Mouse (Mus musculus): ENCODE results near the gene Gm10681.
"Not testable (repeated sequence)": the region's sequence is repeated elsewhere in the genome, so short reads cannot be mapped to it uniquely, and the experiment has no call there.

The Gm10681 gene

DNA sequence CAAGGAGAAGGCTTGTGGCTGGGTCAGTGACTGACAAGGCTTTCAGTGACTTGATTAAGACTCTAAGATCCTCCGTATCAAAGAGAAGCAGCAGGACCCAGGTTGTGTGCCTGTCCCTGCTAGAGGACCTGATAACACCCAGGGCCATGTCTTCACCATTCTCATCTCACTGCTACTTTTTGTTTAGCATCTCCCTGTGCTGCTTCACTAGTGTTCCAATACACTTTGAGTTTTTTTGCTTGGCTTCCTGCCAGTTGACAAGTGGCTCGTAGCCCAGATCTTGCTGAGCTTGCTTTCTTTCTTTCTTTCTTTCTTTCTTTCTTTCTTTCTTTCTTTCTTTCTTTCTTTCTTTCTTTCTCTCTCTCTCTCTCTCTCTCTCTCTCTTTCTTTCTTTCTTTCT is 65.8 kb downstream of the Gm10681 start:
- in situ Hi-C loops (cut with MboI, MseI) = loop anchor here (5.0 kb wide), 2 partner anchors 55 kb away; no protein-coding TSS in a partner anchor

DNA sequence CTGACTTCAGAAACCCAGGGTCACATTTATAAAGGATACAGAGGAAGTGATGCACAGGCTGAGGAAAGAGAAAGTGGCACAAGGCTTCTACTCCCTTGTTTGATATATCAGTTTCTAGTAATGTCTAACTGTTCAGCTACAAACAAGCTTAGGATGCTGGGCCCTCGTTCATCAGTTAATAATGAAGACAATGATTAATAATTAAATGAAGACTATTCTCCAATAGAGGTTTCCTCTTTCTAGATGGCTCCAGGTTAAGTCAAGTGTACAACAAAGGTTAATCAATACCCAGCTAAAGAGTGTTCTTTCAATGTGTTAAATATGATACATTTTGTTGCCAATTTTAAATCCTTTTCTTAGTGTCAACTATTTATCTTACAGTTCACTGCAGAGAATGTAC is 78.2 kb downstream of the Gm10681 start, which contains the start of gene Hsd3b4:
Gene Hsd3b4, minus strand, starts transcription at position 101 of the 400 bp plus-strand sequence.
- in situ Hi-C loops (cut with MboI, MseI) = not testable (repeated sequence)

DNA sequence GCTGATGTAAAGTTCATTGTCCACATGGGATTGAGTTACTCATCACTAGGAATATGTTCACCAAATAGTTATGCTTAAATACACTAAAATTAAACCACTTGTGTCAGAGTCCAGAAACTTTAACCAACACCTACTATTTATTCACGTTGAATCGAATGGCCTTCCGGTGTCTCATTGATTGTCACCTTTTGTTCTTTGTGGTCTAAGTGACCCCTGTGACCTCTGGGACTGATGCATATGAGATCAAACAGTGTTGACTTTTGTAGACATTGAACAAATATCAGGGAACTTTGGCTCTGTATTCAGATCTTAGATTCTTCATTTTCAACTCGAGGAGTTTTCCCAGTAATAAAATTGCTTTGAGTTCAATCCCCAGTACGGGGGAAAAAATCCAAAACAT is 81.4 kb downstream of the Gm10681 start:
- in situ Hi-C loops (cut with MboI, MseI) = not testable (repeated sequence)

Data from T-helper 17 cell (primary cell).